Mouse (Mus musculus) retina, adult 2 months (tissue): ENCODE results near the gene Dennd1b.

Experiments used
- DNase-seq: peaks from one replicate; pipeline ENCODE4 v3.0.0-alpha.2; 2012; ENCODE audit warnings: low read depth, low spot score

Dennd1b gene

DNA sequence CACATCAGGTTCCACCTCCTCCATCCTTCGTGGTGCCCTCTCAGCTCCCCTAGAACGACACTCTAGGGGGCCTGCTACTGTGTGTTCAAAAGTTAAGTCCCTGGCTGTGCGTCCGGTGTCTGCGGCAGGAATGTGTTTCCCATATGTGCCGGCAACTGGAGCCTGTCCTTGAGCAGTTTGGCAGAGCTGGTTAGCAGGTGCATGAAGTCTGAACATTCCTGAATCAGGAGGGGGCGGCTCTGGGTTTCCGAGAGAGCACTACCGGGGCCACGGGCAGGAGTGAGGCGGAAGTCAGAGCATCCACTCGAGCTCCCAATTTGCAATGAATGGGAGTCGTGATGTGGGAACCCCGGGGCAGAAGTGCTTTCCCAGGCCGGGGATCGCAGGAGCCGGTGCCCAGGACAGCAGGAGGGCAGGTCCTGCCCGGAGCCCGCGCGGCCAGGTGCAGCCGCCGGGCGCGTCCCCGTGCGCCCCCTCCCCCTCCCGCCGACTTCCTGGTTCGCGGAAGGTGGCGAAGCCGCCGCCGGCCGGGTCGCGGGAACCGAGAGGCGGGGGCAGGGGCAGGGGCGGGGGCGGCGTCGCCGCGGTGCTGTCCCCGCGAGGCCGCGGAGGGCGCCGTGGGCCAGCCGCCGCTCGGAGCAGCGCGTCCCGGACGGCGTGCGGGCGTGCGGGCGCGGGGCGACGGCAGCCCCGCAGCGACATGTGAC, at the start of gene Dennd1b:
Gene Dennd1b (plus strand): TSS at position 275 of the 707 bp plus-strand sequence.
- DNase-seq: no peak

DNA sequence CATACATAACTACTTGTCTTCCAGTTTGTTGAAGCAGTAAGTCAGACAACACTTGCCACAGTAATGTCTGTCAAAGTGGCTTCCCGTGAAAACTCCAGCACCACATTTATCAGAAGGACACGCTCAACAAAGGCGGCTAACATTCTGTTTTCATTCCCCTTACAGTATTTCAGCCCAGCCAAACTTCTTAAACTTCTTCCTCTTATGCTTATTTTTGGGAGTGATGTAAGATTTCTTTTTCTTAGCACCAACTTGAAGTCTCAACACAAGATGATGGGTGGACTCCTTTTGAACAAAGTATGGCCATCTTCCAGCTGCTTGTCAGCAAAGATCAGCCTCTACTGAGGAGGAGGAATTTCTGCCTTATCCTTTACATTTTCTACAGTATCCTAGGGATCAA, 47.6 kb upstream of the Dennd1b start:
- no peak for DNase-seq

DNA sequence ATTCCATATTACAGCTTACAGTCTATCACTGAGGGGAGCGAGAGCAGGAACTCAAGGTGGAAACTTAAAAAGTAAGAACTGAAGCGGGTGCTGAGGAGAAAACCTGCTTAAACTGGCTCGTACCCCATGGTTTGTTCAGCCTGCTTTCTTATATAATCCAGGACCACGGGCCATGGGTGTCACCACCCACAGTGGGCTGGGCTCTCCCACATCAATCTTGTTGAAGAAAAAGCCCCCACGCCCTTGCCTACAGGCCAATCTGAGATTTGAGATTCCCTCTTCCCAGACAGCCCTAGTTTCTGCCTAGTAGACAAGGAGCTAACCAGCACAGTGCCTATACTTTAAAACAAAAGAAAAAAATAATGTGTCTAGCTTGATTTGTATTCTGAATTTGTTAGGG, 43.6 kb upstream of the Dennd1b start:
- DNase-seq: no peak

DNA sequence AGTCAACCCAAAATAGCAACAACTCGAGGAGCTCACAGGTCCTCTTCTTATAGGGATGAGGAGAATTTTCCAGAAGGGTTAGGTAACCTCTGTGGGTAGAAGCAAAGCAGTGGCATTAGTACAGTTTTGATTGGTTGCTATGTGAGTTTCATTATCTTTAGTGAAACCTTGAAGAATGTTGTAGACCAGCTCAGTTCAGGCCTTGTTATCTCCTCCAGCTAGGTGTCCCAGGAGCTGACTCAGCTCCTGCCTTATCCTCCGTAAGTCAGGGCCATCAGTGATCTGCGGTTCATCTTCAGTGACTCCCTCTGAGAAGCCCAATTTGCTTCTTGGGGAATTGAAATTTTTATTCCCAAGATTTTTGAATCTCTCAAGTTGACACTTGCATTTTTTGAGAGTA, 43.2 kb upstream of the Dennd1b start:
- no peak for DNase-seq

DNA sequence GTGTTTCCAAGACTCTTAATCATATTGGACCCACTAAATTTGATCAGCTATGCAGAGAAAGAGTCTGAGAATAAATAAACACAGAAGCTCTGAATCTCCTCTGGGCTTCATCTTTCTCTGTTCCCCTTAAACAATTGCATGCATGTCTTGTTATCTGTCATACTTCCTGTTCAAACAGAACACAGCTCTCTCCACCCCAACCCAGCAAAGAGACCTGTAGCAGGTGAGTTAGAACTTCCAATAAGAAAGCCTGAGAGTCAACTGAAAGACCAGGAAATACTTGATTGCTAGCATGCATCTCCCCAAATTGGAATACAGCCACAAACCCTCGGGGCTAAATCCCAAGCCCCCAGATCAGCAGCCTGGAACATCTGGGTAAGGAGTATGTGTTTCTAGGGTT, 42.4 kb upstream of the Dennd1b start:
- no peak for DNase-seq

DNA sequence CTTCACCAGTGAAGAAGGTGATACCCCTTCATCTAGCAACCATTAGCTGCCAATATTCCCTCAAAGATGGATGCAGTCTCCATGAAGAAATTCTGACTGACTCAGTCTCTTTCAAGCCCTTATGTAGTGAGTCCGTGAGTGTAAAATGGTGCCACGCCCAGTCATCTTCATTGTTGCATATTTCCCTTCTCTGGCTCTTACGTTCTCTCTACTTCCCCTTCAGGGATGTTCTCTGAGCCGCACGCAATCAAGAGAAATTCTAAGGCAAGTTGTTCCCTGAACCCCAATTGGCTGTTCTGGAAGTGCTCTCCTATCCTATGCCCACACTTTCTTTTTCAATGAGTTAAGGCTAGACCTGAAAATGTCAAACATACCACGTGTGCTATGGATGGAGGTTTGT, 40.3 kb upstream of the Dennd1b start:
- no peak for DNase-seq

DNA sequence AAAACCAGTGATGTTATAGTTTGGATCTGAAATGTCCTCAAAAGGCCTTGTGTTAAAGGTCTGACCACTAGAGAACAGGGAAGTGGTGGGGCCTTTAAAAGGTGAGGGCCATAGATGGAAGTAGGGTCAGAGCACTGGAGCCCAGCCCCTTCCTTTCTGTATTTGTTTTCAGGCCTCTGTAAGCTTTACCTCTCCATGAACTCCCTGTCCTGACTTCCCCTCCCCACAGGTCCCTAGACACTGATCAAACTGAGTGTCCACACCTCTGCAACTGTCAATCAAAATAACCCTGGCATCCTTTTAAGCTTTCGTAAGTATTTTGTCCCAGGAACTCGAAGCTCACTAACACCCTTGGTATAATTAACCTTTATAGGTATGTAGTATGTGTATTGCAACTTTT, 39.0 kb upstream of the Dennd1b start:
- no peak for DNase-seq

DNA sequence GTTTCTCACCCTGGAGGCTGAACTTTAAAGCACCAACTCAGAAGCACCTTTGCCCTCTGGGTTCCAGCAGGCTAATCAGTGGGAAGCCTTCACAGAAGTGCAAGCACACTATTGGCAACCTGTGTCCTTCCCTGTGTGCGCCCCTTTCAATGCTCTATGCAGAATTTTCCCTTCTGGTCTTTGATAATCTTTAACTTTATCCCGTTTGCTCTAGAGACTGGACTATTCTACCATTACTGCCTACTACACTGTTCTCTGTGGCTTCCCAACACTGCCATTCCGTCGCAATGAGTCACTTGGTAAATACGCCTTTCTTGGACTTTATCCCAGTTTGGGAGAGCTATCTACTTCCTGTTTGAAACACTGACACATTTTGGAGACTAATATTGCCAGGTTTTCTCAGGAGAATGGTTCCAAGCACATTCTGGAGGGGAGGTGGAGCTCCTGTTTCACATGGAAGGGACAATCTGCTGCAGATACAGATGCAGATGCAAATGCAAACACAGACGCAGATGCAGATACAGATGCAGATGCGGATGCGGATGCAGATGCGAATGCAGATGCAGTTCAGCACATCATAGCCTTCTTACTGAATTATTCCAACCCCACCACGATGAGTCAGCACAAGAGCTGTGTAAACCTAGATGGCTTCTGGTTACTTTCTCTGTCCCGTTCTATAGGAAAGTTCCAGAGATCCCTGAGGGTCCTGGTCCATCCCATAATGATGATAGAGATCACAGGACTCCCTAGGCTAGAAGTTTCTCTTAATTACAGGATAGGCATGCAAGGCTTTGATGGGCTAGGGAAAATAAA, 34.4 kb upstream of the Dennd1b start:
- no peak for DNase-seq

DNA sequence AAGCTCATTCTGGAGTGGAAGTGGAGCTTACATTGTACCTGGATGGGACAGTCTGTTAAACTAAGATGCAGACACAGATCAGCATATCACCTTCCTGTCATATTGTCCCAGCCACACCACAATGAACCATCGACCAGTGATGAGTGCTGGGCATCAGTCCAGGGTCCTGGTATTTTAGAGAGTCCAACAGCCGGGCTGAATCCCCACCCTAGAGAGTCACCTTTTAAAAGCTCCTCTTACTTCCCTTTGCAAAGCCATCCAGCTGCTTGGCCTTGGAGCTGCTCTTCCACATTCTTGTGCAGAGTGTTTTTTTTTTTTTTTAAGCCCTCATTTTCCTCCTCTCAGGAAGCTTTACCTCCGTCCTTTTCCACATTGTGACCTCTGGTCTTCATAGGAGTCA, 33.2 kb upstream of the Dennd1b start:
- no peak for DNase-seq

DNA sequence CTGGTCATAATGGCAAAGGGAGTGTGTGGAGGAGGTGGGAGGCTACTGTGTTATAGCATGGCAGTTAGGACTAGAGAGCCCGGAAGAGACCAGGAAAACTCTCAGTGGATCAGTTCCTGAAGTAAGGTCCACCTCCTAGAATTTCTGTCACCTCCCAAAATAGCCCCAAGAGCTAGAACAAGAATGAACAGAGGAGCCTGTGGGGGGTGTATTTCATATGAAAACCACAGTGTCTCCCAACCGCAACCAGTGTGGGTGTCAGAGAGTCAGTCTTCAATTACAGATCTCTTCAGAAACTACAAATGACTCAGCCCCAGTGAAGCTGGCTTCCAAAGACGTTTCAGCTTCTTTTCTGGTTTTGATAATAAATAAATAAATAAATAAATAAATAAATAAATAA, 32.4 kb upstream of the Dennd1b start:
- DNase-seq: no peak

DNA sequence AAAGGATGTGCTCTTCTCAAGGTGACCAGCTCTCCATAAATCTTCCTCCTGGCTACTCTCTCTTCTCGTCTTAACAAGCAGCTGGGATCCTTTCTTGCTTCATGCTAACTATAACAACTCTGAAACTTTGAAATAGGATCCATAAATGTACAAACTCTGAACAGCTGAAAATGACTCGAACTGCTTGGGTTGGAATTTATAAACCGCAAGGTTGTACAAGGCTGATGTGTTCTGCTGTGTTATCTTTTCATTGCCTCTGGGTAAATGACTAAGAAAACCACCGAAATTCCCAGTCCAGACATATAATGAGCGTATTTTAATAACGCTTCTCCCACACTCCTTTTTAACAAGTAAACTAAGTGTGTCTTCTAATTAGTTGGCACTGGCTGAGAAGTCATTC, 27.1 kb upstream of the Dennd1b start:
- DNase-seq: no peak

DNA sequence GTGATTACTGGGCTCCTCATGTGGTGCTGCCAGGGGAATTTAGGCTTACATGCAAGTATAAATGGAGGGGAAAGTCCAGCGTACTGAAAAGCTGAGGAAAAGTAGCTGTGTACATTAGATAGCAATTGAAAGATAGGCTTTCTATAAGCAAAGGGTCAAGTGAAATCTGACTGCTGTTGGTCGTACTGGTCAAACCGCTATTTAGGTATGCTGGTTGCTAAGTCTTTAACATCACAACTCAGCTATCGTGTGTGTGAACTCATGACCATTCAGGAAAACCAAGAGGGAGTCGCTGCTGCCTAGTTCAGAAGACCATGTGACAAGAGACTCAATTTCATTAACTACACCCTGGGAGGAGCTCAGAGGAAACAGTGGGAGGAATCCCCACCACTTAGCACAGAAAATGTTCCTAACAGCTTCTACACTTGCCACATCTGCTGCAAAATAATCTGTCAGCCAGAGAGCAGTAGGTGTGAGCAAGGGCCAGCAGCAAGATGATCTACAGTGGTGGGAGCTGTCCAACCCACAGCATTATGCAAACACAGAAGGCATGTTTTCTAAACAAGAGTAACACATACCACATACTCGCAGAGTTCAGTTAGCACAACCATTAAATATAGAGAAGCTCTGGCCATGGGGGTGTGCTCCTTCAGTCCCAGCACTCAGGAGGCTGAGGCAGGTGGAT, 25.4 kb upstream of the Dennd1b start:
- no peak for DNase-seq

DNA sequence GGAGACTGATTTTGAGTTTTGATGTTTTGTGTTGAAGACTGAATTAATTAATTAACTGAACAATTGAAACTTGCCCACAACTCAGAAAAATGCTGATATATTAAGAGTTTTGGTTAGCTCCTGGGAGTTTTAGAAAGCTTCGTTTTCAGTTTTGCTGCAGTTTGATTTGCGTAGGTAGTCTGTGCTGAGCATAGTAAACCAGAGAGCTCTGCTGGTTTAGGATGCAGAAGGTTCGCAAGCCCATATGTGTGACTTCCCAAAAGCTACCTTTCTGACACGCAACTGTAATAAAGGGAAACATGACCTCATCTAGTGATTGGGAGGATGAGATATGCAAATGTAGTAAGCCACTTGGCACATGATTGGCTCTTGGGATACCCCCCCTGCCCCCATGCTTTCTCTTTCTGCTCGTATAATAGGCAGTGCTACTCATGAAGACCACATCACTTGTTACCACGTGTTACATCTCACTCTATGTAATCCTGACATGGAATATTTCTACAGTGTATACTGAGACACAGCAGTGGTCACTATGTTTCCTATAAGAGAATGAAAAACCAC, 23.6 kb upstream of the Dennd1b start:
- DNase-seq: no peak

DNA sequence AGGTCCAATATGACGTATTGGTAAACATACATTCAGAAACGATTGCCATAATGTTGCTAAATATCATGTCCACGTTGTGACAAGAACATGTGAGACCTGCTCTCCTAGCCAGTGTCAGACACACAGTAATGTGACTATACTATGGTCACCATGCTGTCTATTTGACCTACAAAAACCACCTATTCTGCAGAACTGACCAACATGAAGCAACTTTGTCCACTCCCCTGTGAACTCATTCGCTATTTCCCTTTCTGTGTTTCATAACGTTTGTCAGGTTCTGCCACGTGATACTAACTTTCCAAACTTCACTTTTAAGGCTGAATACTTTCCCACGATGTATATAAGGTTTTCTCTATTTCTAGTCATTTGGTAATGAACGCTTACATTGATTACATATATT, 22.8 kb upstream of the Dennd1b start:
- no peak for DNase-seq

DNA sequence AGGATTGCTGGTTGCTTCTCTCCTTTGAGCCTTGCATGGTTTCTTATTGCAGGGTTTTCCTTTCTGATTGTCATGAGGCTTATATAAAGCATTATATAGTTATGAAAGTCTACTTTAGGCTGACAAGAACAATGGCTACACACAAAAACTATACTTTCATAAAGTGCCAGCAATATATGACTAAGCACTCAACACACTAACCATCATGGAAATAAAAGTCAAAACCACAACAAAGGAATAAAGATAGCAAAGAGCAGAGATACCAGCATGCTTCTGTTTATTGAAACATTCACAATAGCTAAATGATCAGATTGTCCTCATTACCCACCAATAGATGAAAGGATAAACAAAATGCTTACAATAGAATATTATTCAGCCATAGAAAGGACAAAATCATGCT, 11.1 kb upstream of the Dennd1b start:
- no peak for DNase-seq

DNA sequence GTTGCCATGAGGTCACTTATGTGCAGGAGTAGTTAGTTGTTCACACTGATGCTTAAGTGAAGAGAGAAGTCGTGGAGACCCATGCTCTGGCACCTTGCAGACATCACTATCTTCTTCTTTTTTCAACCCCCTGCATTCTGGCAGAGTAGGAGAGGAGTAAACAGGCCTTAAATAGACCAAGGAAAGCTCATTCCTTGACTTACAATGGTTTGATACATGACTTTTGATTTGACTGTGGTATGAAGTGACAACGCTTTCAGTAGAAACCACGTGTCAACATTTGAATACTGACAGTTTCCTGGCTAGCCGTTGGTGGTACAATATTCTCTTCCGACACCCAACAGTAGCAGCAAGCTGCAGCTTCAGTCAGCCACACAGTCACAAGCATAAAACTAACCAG, 8.3 kb upstream of the Dennd1b start:
- DNase-seq: no peak

DNA sequence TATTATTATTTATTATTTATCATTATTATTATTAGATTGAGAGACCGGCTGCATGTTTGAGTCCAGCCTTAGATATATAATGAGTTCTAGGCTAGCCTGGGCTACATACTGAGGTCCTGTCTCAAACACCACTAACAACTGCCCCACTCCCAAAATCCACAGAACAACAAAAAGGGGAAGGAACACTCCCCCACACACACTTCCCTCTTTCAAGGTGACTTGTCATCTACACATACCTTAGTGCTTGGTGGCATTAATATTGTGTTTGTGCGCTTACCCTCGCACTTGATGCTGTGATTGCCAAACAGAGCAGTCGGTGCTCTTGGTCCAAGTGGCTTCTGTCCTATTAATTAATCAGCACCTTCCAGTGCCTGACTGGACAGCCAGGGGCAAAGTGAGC, 7.8 kb upstream of the Dennd1b start:
- no peak for DNase-seq

DNA sequence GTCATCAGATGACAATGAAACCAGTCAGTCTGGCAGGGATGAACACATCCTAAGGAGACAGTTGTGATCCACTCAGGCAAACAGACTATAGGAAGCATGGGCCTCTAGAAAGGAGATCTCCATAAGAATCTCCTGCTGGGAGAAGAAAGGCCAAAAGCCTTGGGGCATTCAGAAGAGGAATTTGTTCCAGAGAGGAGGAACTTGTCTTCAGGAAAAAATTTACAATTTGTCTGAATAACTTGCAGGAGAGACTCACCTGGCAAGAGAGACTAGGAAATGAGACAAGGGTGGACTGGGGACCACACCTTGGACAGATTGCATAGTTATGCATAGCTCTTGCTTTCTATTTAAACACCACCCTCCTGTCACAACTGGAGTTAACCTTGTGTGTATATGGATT, 6.7 kb upstream of the Dennd1b start:
- no peak for DNase-seq

DNA sequence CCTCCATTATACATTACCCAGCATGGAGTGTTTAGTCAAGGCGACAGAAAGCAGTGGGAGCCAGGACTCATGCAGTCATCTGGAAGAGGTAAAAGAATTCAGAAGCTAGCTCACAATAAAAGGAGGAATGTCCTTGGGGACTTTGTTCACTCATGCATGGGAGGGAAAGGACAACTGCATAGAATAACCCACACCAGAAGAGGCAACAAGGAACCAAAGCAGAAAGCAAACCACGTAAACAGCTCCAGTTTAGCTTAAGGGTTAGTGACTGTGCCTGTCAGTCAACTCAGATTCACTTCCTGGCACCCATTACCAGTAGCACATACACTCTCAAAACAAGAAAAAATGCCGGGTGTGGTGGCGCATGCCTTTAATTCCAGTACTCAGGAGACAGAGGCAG, 6.1 kb upstream of the Dennd1b start:
- DNase-seq: no peak

DNA sequence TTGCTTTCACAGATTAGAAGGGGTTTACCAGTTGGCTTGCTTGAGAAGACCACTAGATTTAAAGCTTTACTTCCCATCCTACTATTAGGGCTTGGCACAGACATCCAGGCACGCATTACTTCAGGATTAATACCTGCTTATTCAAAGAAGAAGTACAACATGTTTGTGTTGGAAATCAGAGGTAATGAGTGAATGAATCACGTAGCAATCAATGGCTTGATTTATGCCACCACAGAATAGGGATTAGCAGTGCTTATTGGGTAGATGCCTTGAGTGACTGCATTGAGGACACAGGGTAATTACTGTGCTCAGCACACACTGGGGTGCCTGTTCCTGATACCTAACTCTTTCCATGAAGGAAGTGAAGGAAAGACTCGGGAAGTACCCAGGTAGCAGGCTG, 4.4 kb upstream of the Dennd1b start:
- no peak for DNase-seq

DNA sequence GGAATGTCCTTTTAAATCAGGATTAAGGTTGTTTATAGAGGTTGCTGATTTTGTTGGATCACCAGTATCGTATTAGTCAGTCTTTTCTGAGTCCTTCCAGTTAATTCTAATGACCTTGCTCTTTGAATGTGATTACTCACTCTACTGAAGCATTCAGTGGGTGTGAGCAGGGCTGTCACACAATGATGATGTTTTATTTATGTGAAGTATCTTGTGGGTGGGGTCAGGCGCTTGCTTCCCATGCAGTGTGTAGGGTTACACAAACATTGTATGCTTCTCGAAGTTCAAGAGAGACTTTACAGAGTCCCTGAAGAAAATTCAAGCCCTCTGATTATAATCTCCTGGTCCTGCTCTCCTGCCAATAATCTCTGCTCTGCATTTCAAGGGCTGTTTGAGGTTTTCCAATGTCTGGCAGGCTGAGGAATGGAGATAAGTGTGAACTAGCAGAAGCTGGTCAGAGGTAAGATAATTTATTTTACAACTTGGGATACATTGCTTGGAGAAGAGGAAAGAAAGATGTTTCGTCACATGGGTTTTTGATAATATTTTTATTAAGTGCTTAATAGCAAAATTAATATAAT, 3.2 kb upstream of the Dennd1b start:
- DNase-seq: no peak
